Mouse (Mus musculus): ENCODE results near the gene Fam129a.

- TF ChIP-seq POLR2A (IDR thresholded peaks at IDR 0.05; ENCODE audit: borderline replicate concordance, extremely low read depth, low read depth, low read length) (no peak), CTCF (IDR thresholded peaks at IDR 0.05; ENCODE audit: insufficient read depth, low read length) (no peak)
Measured at GRCm38 (mm10) chr1:151702816-151703215, 131.8 kb downstream of the Fam129a start.
